In genomic region chr3:49667543-49668338, GRCm38 (mm10) we compare ENCODE assay signal across 29 mouse cellular contexts.
DNase-seq lines count a peak whose midpoint lies in the region; ATAC-seq lines count a peak whose summit lies in the region.
"Had no signal": no experiment of that assay in that cellular context is flagged by ENCODE, and none has a peak within 500 bp of the region (broad histone marks: within the 10 kb centered on the region; RNA-seq: fewer than 3 reads in every experiment).

No protein-coding gene starts in this region.

- H3K36me3 ChIP-seq in heart, embryonic 10.5 days, result no peaks in the 10 kb centered on the region
- H3K36me3 ChIP-seq in limb, embryonic 12.5 days, result no peaks in the 10 kb centered on the region
- no peaks in the 10 kb centered on the region for H3K36me3 ChIP-seq in limb, embryonic 10.5 days
- H3K36me3 ChIP-seq: embryonic facial prominence, embryonic 13.5 days; forebrain, embryonic 12.5 days; kidney, embryonic 15.5 days; neural tube, embryonic 12.5 days had no signal

- H3K4me3 ChIP-seq in heart, embryonic 10.5 days, result no peak overlapping the region
- no peak overlapping the region for H3K4me3 ChIP-seq in limb, embryonic 12.5 days (replicated peaks)
- H3K4me3 ChIP-seq in limb, embryonic 10.5 days, result no peak overlapping the region
- H3K4me3 ChIP-seq: embryonic facial prominence, embryonic 13.5 days; forebrain, embryonic 12.5 days; kidney, embryonic 15.5 days; neural tube, embryonic 12.5 days had no signal

- H3K27me3 ChIP-seq in heart, embryonic 10.5 days (ENCODE audit: insufficient read depth, poor library complexity, severe bottlenecking), result no peaks in the 10 kb centered on the region
- H3K27me3 ChIP-seq in limb, embryonic 12.5 days, result no peaks in the 10 kb centered on the region
- no peaks in the 10 kb centered on the region for H3K27me3 ChIP-seq in limb, embryonic 10.5 days (ENCODE audit: low read depth, poor library complexity, severe bottlenecking)
- H3K27me3 ChIP-seq: embryonic facial prominence, embryonic 13.5 days; forebrain, embryonic 12.5 days; kidney, embryonic 15.5 days; neural tube, embryonic 12.5 days had no signal

- intact Hi-C loops in heart, postnatal 10 days (cut with DNase I), result no loop called here

- H3K4me2 ChIP-seq in limb, embryonic 12.5 days, result no peak overlapping the region
- H3K4me2 ChIP-seq: embryonic facial prominence, embryonic 13.5 days; forebrain, embryonic 12.5 days; kidney, embryonic 15.5 days; midbrain, embryonic 11.5 days; neural tube, embryonic 12.5 days had no signal

- DNase-seq in heart, adult 11 months, result peak; percentile 95
- DNase-seq in heart, embryonic 10.5 days (ENCODE audit: low spot score), result no peak
- no peak for DNase-seq in limb, embryonic 10.5 days (ENCODE audit: low spot score)
- peak; percentile 20 to 38 for DNase-seq in heart, postnatal 10 days
- peak; percentile 78 for DNase-seq in skeletal muscle tissue, adult 2 months (ENCODE audit: low read depth, low spot score)
- no peak for DNase-seq in kidney, postnatal 10 days
- DNase-seq: adrenal gland, postnatal 14 days; cerebellum, adult 11 months; cerebellum, adult 9-10 months; embryo, embryonic 11 days; forebrain, postnatal 0 days; kidney, adult 18-20 months; kidney, postnatal 36 days; liver; lung, adult 2 months; right cerebral cortex, adult 18-20 months; thymus, adult 2 months; thymus, postnatal 36 days had no signal

- no peaks in the 10 kb centered on the region for H3K4me1 ChIP-seq in heart, embryonic 10.5 days
- peaks cover 5% of the 10 kb centered on the region for H3K4me1 ChIP-seq in limb, embryonic 12.5 days (replicated peaks)
- H3K4me1 ChIP-seq in limb, embryonic 10.5 days, result no peaks in the 10 kb centered on the region
- H3K4me1 ChIP-seq: embryonic facial prominence, embryonic 13.5 days; forebrain, embryonic 12.5 days; kidney, embryonic 15.5 days; neural tube, embryonic 12.5 days had no signal

- 85% methylated on average over 9 of the region's 9 CpGs for WGBS in heart, embryonic 10.5 days
- WGBS in limb, embryonic 12.5 days, result 67% methylated on average over 9 of the region's 9 CpGs
- WGBS in limb, embryonic 10.5 days, result 92% methylated on average over 9 of the region's 9 CpGs

- no peak overlapping the region for H3K27ac ChIP-seq in heart, embryonic 10.5 days
- 0 out of 2 replicates have a peak overlapping the region, but pooled peaks have one; percentile 64 for H3K27ac ChIP-seq in limb, embryonic 12.5 days
- no peak overlapping the region for H3K27ac ChIP-seq in limb, embryonic 10.5 days
- H3K27ac ChIP-seq: embryonic facial prominence, embryonic 13.5 days; forebrain, embryonic 12.5 days; kidney, embryonic 15.5 days; liver, embryonic 14.5 days; neural tube, embryonic 12.5 days; stomach, postnatal 0 days had no signal

- H3K9me3 ChIP-seq in heart, embryonic 10.5 days, result no peaks in the 10 kb centered on the region
- no peaks in the 10 kb centered on the region for H3K9me3 ChIP-seq in limb, embryonic 12.5 days
- H3K9me3 ChIP-seq in limb, embryonic 10.5 days (replicated peaks), result no peaks in the 10 kb centered on the region
- H3K9me3 ChIP-seq: embryonic facial prominence, embryonic 13.5 days; forebrain, embryonic 12.5 days; kidney, embryonic 15.5 days; neural tube, embryonic 12.5 days had no signal

- ATAC-seq in limb, embryonic 12.5 days (ENCODE audit: insufficient number of reproducible peaks, insufficient read depth, low FRiP score, low TSS enrichment, low read depth), result no peak
- ATAC-seq: CD4-positive, CD25-positive, alpha-beta regulatory T cell, adult 4 months; forebrain, postnatal 0 days; hindbrain, embryonic 16.5 days; midbrain, embryonic 16.5 days had no signal

- no peak overlapping the region for H3K9ac ChIP-seq in limb, embryonic 12.5 days (replicated peaks)
- H3K9ac ChIP-seq: embryonic facial prominence, embryonic 13.5 days; forebrain, embryonic 12.5 days; forebrain, postnatal 0 days; kidney, embryonic 15.5 days; liver, embryonic 14.5 days; neural tube, embryonic 12.5 days had no signal

Comparison
In these comparisons a context has a peak if more than half of its experiments do, and no peak if none do; other contexts are left out.
1. DNase-seq: peak in heart, adult 11 months (single experiment), heart, postnatal 10 days (2 of 2) and skeletal muscle tissue, adult 2 months (single experiment); none in heart, embryonic 10.5 days (single experiment), limb, embryonic 10.5 days (single experiment) and kidney, postnatal 10 days (single experiment).